Mouse (Mus musculus) myocyte (in vitro differentiated cells): Measurements from ENCODE around the gene Rpl36al.

ENCODE experiments used
- MAX ChIP-seq: IDR thresholded peaks from one replicate; pipeline ENCODE4 v1.6.1; 2011; ENCODE audit warnings: low read depth, mild to moderate bottlenecking, control low read depth
- MYOD1 ChIP-seq, 3 experiments: IDR thresholded peaks; one replicate each; pipeline ENCODE4 v1.6.1; 2011; ENCODE audit warnings: control low read depth in 2 of 3, low read depth in 2 of 3, mild to moderate bottlenecking in 2 of 3, moderate library complexity in 1 of 3; ENCODE audit not compliant: insufficient read length in 2 of 3, control insufficient read depth in 1 of 3
- MYOG ChIP-seq, 3 experiments: IDR thresholded peaks; one replicate each; pipeline ENCODE4 v1.6.1; 2011; ENCODE audit warnings: control low read depth in 2 of 3, low read depth in 2 of 3, mild to moderate bottlenecking in 2 of 3; ENCODE audit not compliant: insufficient read length in 2 of 3, control insufficient read depth in 1 of 3, insufficient read depth in 1 of 3
- POLR2A ChIP-seq: IDR thresholded peaks from one replicate; pipeline ENCODE4 v1.6.1; 2011; ENCODE audit warnings: low read depth, mild to moderate bottlenecking, control low read depth, moderate library complexity; ENCODE audit not compliant: insufficient read length
- POLR2AphosphoS2 ChIP-seq: IDR thresholded peaks from one replicate; pipeline ENCODE4 v1.6.1; 2011; ENCODE audit warnings: low read depth, control low read depth; ENCODE audit not compliant: insufficient read length
- TCF12 ChIP-seq: IDR thresholded peaks from one replicate; pipeline ENCODE4 v1.6.1; 2011; ENCODE audit warnings: mild to moderate bottlenecking, control low read depth; ENCODE audit not compliant: poor library complexity, insufficient read depth, severe bottlenecking
- TCF3 ChIP-seq: IDR thresholded peaks from one replicate; pipeline ENCODE4 v1.6.1; 2011; ENCODE audit warnings: low read depth, control low read depth; ENCODE audit not compliant: insufficient read length
- USF1 ChIP-seq: IDR thresholded peaks from one replicate; pipeline ENCODE4 v1.6.1; 2011; ENCODE audit warnings: low read depth, mild to moderate bottlenecking, control low read depth, moderate library complexity

DNA sequence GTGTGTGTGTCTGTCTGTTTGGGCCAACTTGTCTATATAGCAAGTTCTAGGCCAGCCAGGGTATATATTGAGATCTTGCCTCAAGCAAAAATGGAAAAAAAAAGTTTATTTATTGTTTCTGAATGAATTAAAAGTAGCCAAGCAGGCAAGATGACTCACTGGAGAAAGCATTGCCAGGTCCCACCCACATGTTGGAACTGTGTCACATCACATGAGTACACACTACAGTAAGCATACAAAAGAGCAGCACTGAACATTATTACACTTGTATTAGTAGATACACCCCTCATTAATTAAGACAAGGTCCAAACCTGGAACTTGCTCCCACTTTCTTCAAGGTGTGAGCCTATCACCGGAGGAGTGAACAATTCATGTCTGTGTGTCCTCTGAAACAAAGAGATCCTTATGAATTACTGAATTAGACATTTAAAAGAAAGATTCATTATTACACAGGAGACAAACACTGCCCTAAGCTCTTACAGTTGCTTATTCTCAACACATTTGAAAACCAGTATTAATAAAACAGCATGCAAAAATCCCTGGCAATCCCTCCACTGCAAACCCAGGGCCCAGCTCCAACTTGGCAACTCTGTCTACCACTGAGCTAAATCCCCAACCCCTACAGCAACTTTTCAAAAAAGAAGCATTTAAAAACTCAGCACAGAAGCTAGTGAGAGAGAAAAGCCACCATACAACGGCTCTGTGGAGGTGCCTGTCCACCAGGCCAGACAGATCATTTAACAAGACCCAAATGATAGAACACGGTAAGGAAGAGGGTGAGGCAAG is 31.3 kb upstream of the Rpl36al start:
- TF ChIP-seq TCF12 (no peak), USF1 (no peak), MYOD1 (IDR thresholded peaks at IDR 0.05; ENCODE audit: control insufficient read depth in 1 of 3, insufficient read length in 2 of 3, low read depth in 2 of 3) (no peak), MAX (no peak), POLR2A (no peak), MYOG (IDR thresholded peaks at IDR 0.05; ENCODE audit: control insufficient read depth in 1 of 3, insufficient read depth in 1 of 3, insufficient read length in 2 of 3, low read depth in 2 of 3) (no peak), TCF3 (no peak), POLR2AphosphoS2 (no peak)
